Mouse (Mus musculus) liver, adult 2 months (tissue): ENCODE data around the gene Sap18. TPM values are rescaled to one million over a fixed set of nuclear protein-coding genes. Genes with fewer than 3 reads are reported as not detected.

ENCODE experiments used
- DNase-seq: peaks from one replicate; pipeline ENCODE4 v3.0.0-alpha.2; 2011; ENCODE audit warnings: low read depth, low spot score; ENCODE audit errors: extremely low read depth
- H3K27ac ChIP-seq: fragments of 200-500 bp; replicated peaks from 2 replicates; pipeline ENCODE4 v1.5.1; 2012; ENCODE audit warnings: low read depth, mild to moderate bottlenecking, control low read depth, inconsistent platforms, low read length; ENCODE audit not compliant: insufficient read depth
- H3K27me3 ChIP-seq: fragments of 200-500 bp; 2 replicates; pipeline ENCODE4 v1.6.1; 2012; ENCODE audit warnings: mild to moderate bottlenecking, moderate library complexity, low read length, inconsistent platforms; ENCODE audit not compliant: control insufficient read depth, insufficient read depth
- H3K36me3 ChIP-seq: fragments of 200-500 bp; 2 replicates; pipeline ENCODE4 v1.6.1; 2012; ENCODE audit warnings: low read length, inconsistent platforms; ENCODE audit not compliant: control insufficient read depth, insufficient read depth
- H3K4me1 ChIP-seq: fragments of 200-500 bp; 2 replicates; pipeline ENCODE4 v1.6.1; 2011; ENCODE audit warnings: low read length; ENCODE audit not compliant: control insufficient read depth, insufficient read depth
- H3K4me3 ChIP-seq: fragments of 200-500 bp; 2 replicates; pipeline ENCODE4 v1.5.1; 2011; ENCODE audit warnings: low read depth, mild to moderate bottlenecking, control low read depth, low read length, moderate library complexity; ENCODE audit not compliant: insufficient read depth
- H3K79me2 ChIP-seq: fragments of 200-500 bp; 2 replicates; pipeline ENCODE4 v1.6.1; 2012; ENCODE audit warnings: inconsistent platforms, mild to moderate bottlenecking, low read length, moderate library complexity; ENCODE audit not compliant: control insufficient read depth, insufficient read depth
- H3K9ac ChIP-seq: fragments of 200-500 bp; 2 replicates; pipeline ENCODE4 v1.6.1; 2012; ENCODE audit warnings: low read depth, mild to moderate bottlenecking, control low read depth, inconsistent platforms, low read length
- CTCF ChIP-seq: fragments of 200-500 bp; IDR thresholded peaks from 2 replicates; pipeline ENCODE4 v1.5.1; 2011; ENCODE audit warnings: low read depth, low read length, control low read depth
- POLR2A ChIP-seq: fragments of 200-500 bp; IDR thresholded peaks from 2 replicates; pipeline ENCODE4 v1.6.1; 2011; ENCODE audit warnings: low read length, control low read depth; ENCODE audit not compliant: insufficient read depth; ENCODE audit errors: extremely low read depth
- WGBS: fragments of 180-500 bp; shearing (Covaris S2); methylation state at CpG from one replicate; pipeline ENCODE4 v1.1.7; 2018; 5-methylcytosine and 5-hydroxymethylcytosine counted together
- polyA plus RNA-seq: library from polyadenylated mRNA; depleted of rRNA; stranded (reverse); fragments of >200 nt; gene quantifications from 2 replicates; pipeline ENCODE4 v1.2.3, GENCODE M21; 2012
- total RNA-seq: library from RNA; depleted of rRNA; stranded (reverse); fragments of >200 nt; gene quantifications from 2 replicates; pipeline ENCODE4 v1.2.3, GENCODE M21; 2014

Gene Sap18
- total and polyA plus RNA-seq, 2 experiments: 7.2 to 15.2 TPM

- no peak for DNase-seq
- Histone ChIP-seq H3K4me1 (peaks cover 2% of the 10 kb centered on the region; the same call in 1 of the 2 replicates), H3K27me3 (no peaks in the 10 kb centered on the region), H3K79me2 (no peaks in the 10 kb centered on the region), H3K9ac (no peak within 1 kb of the TSS), H3K4me3 (no peak within 1 kb of the TSS), H3K27ac (no peak within 1 kb of the TSS), H3K36me3 (no peaks in the 10 kb centered on the region)
- TF ChIP-seq POLR2A (no peak), CTCF (no peak)
- 63% methylated on average over 4 of the region's 4 CpGs for WGBS
These were observed 39.7 kb upstream of the Sap18 start, which contains the start of gene Lats2 for GRCm38 (mm10) chr14:57758237-57758636. Lats2 (minus strand) TSS chr14:57758388.

- DNase-seq: no peak
- TF ChIP-seq POLR2A (no peak), CTCF (no peak)
- WGBS: 83% methylated on average over 10 of the region's 10 CpGs
- no peak overlapping the region for H3K4me3 ChIP-seq
- no peaks in the 10 kb centered on the region for H3K79me2 ChIP-seq
- H3K36me3 ChIP-seq: no peaks in the 10 kb centered on the region
- H3K9ac ChIP-seq: no peak overlapping the region
- H3K4me1 ChIP-seq: no peaks in the 10 kb centered on the region
- no peak overlapping the region for H3K27ac ChIP-seq
- H3K27me3 ChIP-seq: no peaks in the 10 kb centered on the region
These were observed 37.2 kb upstream of the Sap18 start for GRCm38 (mm10) chr14:57760447-57761412.

- Histone ChIP-seq H3K36me3 (no peaks in the 10 kb centered on the region), H3K4me3 (no peak overlapping the region), H3K27ac (no peak overlapping the region), H3K9ac (no peak overlapping the region), H3K4me1 (no peaks in the 10 kb centered on the region), H3K79me2 (no peaks in the 10 kb centered on the region), H3K27me3 (no peaks in the 10 kb centered on the region)
- TF ChIP-seq POLR2A (no peak), CTCF (no peak)
- DNase-seq: no peak
- 85% methylated on average over 5 of the region's 5 CpGs for WGBS
These were observed 28.9 kb upstream of the Sap18 start for GRCm38 (mm10) chr14:57769102-57769501.

- Histone ChIP-seq H3K27me3 (no peaks in the 10 kb centered on the region), H3K9ac (no peak overlapping the region), H3K4me3 (no peak overlapping the region), H3K79me2 (no peaks in the 10 kb centered on the region), H3K36me3 (no peaks in the 10 kb centered on the region), H3K4me1 (no peaks in the 10 kb centered on the region), H3K27ac (no peak overlapping the region)
- DNase-seq: no peak
- 81% methylated on average over 6 of the region's 6 CpGs for WGBS
- TF ChIP-seq POLR2A (no peak), CTCF (no peak)
These were observed 25.7 kb upstream of the Sap18 start for GRCm38 (mm10) chr14:57772157-57772815.

- TF ChIP-seq CTCF: no peak
- no peak for TF ChIP-seq POLR2A
- Histone ChIP-seq H3K4me1 (no peaks in the 10 kb centered on the region), H3K79me2 (no peaks in the 10 kb centered on the region), H3K4me3 (no peak overlapping the region), H3K27me3 (no peaks in the 10 kb centered on the region), H3K27ac (no peak overlapping the region), H3K36me3 (no peaks in the 10 kb centered on the region), H3K9ac (no peak overlapping the region)
- no peak for DNase-seq
- WGBS: 77% methylated on average over 4 of the region's 4 CpGs
These were observed 10.6 kb upstream of the Sap18 start for GRCm38 (mm10) chr14:57787406-57787805.
